In the genomic region with DNA sequence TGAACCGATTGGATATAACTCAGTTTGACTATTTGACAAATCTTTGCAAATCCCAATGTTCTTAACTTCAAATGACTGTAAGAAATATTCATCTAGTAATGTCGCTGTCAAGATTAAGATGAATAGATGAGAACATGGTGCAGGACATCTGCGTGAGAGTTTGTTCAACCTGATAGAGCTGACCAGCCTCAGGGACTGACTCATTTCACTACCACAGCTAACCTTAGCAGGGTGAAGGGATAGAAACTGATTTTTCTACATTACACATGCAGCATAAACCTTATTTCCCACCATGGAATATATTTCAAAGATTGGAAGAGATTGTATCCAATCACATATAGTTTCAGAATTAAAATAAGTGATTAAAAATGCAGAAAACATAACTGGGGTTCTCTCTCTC, we compare ENCODE assay signal across 16 mouse cellular contexts.
"Had no signal": no experiment of that assay in that cellular context is flagged by ENCODE, and none has a peak within 500 bp of the region (broad histone marks: within the 10 kb centered on the region; RNA-seq: fewer than 3 reads in every experiment).

No protein-coding gene starts in this region.

- H3K4me1 ChIP-seq: neural tube, embryonic 15.5 days; stomach, embryonic 15.5 days had no signal

- H3K27ac ChIP-seq: neural tube, embryonic 13.5 days; neural tube, embryonic 15.5 days; stomach, embryonic 15.5 days; stomach, postnatal 0 days had no signal

- H3K36me3 ChIP-seq: neural tube, embryonic 13.5 days; neural tube, embryonic 15.5 days; stomach, embryonic 15.5 days had no signal

- H3K4me2 ChIP-seq: neural tube, embryonic 13.5 days; neural tube, embryonic 15.5 days; stomach, embryonic 15.5 days had no signal

- H3K9me3 ChIP-seq: neural tube, embryonic 13.5 days; neural tube, embryonic 15.5 days; stomach, embryonic 15.5 days had no signal

- H3K4me3 ChIP-seq: neural tube, embryonic 13.5 days; neural tube, embryonic 15.5 days; stomach, embryonic 15.5 days had no signal

- H3K9ac ChIP-seq: neural tube, embryonic 13.5 days; neural tube, embryonic 15.5 days; stomach, embryonic 15.5 days had no signal

- DNase-seq: retina, postnatal 1 day; right cerebral cortex, adult 18-20 months; right cerebral cortex, postnatal 14 days; right cerebral cortex, postnatal 25 days; right cerebral cortex, postnatal 4 days; spleen, adult 18-20 months; thymus, adult 18-20 months; thymus, adult 2 months; thymus, postnatal 14 days; thymus, postnatal 25 days; thymus, postnatal 36 days; thymus, postnatal 4 days had no signal

- H3K27me3 ChIP-seq: neural tube, embryonic 13.5 days; neural tube, embryonic 15.5 days; stomach, embryonic 15.5 days had no signal
